Mouse (Mus musculus): ENCODE data around the gene Cycs.

DNA sequence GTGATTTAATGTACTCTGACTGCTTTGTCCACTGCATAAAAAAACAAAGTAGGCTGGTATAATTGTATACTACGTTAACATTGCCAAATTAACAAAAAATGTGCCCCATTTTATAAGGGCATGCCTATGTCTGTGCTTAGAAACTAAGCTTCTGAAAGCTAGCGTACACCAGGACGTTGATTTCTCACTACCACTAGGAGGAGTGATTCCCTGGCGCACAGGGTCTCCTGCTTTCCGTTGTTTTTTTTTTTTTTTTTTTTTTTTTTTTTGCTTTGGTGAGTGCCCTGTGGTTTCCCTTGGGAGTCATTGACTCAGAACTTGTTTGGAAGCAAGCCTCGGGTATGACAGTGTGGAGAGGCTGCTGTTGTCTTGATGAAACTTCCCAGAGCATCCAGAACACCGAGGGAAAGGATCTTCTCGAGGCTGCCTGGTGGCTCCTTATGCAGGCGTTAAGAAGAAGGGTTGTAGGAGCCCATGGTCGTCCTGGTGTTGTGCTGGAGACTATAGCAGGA lies 27.1 kb upstream of the Cycs start:
- no peak for TF ChIP-seq POLR2A (IDR thresholded peaks at IDR 0.05; ENCODE audit: borderline replicate concordance, control insufficient read depth, low read depth, low read length)
- no peak for TF ChIP-seq CTCF (IDR thresholded peaks at IDR 0.05; ENCODE audit: control insufficient read depth, insufficient read depth, low read length)
